Mouse (Mus musculus): ENCODE measurements at regions not wholly inside any gene's neighbourhood (a gene's known extent, or its start where the extent isn't known, plus 50 kb on each side); places are given as distances from the start of the nearest gene placed in this dataset.

- TF ChIP-seq CTCF (IDR thresholded peaks at IDR 0.05; ENCODE audit: insufficient read depth, low read depth, low read length) = no peak
- no peak for TF ChIP-seq POLR2A (IDR thresholded peaks at IDR 0.05; ENCODE audit: insufficient read depth, low read depth, low read length)
- no peak overlapping the region for H3K4me3 ChIP-seq (ENCODE audit: insufficient read depth, low read depth, low read length)
- 37% methylated on average over 5 of the region's 5 CpGs for WGBS
- peaks cover 13% of the 10 kb centered on the region for H3K4me1 ChIP-seq (ENCODE audit: control insufficient read depth, insufficient read depth, low read length)
- H3K27ac ChIP-seq (ENCODE audit: insufficient read depth, low read depth, low read length) = peak overlapping the region; percentile 47
These were observed 245.1 kb downstream of the Rps24 start for GRCm38 (mm10) chr14:24731872-24732525.

DNA sequence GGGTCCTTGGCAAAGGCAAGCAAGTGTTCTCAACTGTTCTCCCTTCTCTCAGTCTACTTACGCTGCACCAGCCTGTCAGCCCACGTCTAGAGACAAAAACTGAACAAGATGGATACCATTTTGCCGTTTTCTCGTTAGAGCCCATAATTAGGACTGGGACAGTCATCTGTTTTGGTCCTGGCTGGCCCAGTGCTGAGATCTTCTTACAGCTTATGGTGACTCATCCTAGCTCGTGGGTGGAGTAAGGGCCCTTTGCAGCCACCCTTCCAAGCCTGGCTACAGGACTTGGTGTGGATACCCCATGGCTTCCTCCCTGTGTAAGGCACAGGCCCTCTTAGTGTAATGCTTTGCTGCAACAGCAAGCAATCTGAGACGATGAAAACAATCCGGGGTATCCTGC, 246.4 kb downstream of the Rps24 start:
- 54% methylated on average over 7 of the region's 7 CpGs for WGBS
- Histone ChIP-seq H3K4me3 (ENCODE audit: insufficient read depth, low read depth, low read length) (no peak overlapping the region), H3K4me1 (ENCODE audit: control insufficient read depth, insufficient read depth, low read length) (peaks cover 13% of the 10 kb centered on the region), H3K27ac (ENCODE audit: insufficient read depth, low read depth, low read length) (no peak overlapping the region)
- TF ChIP-seq POLR2A (IDR thresholded peaks at IDR 0.05; ENCODE audit: insufficient read depth, low read depth, low read length) (no peak), CTCF (IDR thresholded peaks at IDR 0.05; ENCODE audit: insufficient read depth, low read depth, low read length) (no peak)

- H3K4me1 ChIP-seq (ENCODE audit: control insufficient read depth, insufficient read depth, low read length) = no peaks in the 10 kb centered on the region
- H3K27ac ChIP-seq (ENCODE audit: insufficient read depth, low read depth, low read length) = no peak overlapping the region
- no peak overlapping the region for H3K4me3 ChIP-seq (ENCODE audit: insufficient read depth, low read depth, low read length)
- TF ChIP-seq POLR2A (IDR thresholded peaks at IDR 0.05; ENCODE audit: insufficient read depth, low read depth, low read length) = no peak
- no peak for TF ChIP-seq CTCF (IDR thresholded peaks at IDR 0.05; ENCODE audit: insufficient read depth, low read depth, low read length)
These were observed 251.9 kb downstream of the Rps24 start for GRCm38 (mm10) chr14:24738869-24739268.

- 83% methylated on average over 2 of the region's 2 CpGs for WGBS
- no peak overlapping the region for H3K4me3 ChIP-seq (ENCODE audit: insufficient read depth, low read depth, low read length)
- H3K4me1 ChIP-seq (ENCODE audit: control insufficient read depth, insufficient read depth, low read length) = peaks cover 5% of the 10 kb centered on the region; the same call in 1 of the 2 replicates
- TF ChIP-seq CTCF (IDR thresholded peaks at IDR 0.05; ENCODE audit: insufficient read depth, low read depth, low read length) = no peak
- H3K27ac ChIP-seq (ENCODE audit: insufficient read depth, low read depth, low read length) = no peak overlapping the region
These were observed 257.5 kb downstream of the Rps24 start for GRCm38 (mm10) chr14:24744451-24744850.

GRCm38 (mm10) chr14:24745730-24746129, 258.8 kb downstream of the Rps24 start:
- H3K4me1 ChIP-seq (ENCODE audit: control insufficient read depth, insufficient read depth, low read length) = peaks cover 5% of the 10 kb centered on the region; the same call in 1 of the 2 replicates
- TF ChIP-seq POLR2A (IDR thresholded peaks at IDR 0.05; ENCODE audit: insufficient read depth, low read depth, low read length) (no peak), CTCF (IDR thresholded peaks at IDR 0.05; ENCODE audit: insufficient read depth, low read depth, low read length) (no peak)
- WGBS = 42% methylated on average over 3 of the region's 3 CpGs
- H3K27ac ChIP-seq (ENCODE audit: insufficient read depth, low read depth, low read length) = no peak overlapping the region
- H3K4me3 ChIP-seq (ENCODE audit: insufficient read depth, low read depth, low read length) = no peak overlapping the region

GRCm38 (mm10) chr14:24747471-24747795, 260.5 kb downstream of the Rps24 start:
- no peak for TF ChIP-seq POLR2A (IDR thresholded peaks at IDR 0.05; ENCODE audit: insufficient read depth, low read depth, low read length)
- TF ChIP-seq CTCF (IDR thresholded peaks at IDR 0.05; ENCODE audit: insufficient read depth, low read depth, low read length) = no peak
- Histone ChIP-seq H3K4me1 (ENCODE audit: control insufficient read depth, insufficient read depth, low read length) (peaks cover 5% of the 10 kb centered on the region; the same call in 1 of the 2 replicates), H3K4me3 (ENCODE audit: insufficient read depth, low read depth, low read length) (no peak overlapping the region), H3K27ac (ENCODE audit: insufficient read depth, low read depth, low read length) (no peak overlapping the region)
- WGBS = 53% methylated on average over 4 of the region's 4 CpGs

- no peak for TF ChIP-seq CTCF (IDR thresholded peaks at IDR 0.05; ENCODE audit: insufficient read depth, low read depth, low read length)
- TF ChIP-seq POLR2A (IDR thresholded peaks at IDR 0.05; ENCODE audit: insufficient read depth, low read depth, low read length) = no peak
These were observed 261.0 kb downstream of the Rps24 start for GRCm38 (mm10) chr14:24747796-24748496.

DNA sequence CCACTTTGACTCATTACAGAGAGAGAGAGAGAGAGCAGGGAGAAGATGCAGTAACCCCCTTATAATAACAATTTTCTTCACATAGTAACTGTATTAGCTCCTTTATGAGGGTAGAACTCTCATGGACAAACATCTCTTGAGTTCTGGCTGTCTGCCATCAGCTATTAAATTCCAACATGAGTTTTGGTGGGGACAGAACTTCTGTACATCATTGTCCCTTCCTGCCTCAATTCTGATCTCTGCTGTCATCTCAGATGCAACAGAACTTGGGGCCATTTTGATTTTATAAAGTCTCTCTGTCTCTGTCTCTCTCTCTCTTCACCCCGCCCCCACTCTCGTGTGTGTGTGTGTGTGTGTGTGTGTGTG, 261.6 kb downstream of the Rps24 start:
- WGBS = 86% methylated on average over 2 of the region's 2 CpGs
- no peak overlapping the region for H3K27ac ChIP-seq (ENCODE audit: insufficient read depth, low read depth, low read length)
- H3K4me3 ChIP-seq (ENCODE audit: insufficient read depth, low read depth, low read length) = no peak overlapping the region
- TF ChIP-seq POLR2A (IDR thresholded peaks at IDR 0.05; ENCODE audit: insufficient read depth, low read depth, low read length) = no peak
- no peak for TF ChIP-seq CTCF (IDR thresholded peaks at IDR 0.05; ENCODE audit: insufficient read depth, low read depth, low read length)
- peaks cover 5% of the 10 kb centered on the region; the same call in 1 of the 2 replicates for H3K4me1 ChIP-seq (ENCODE audit: control insufficient read depth, insufficient read depth, low read length)

More at GRCm38 (mm10) chr14:24747796-24748496, 261.0 kb downstream of the Rps24 start:
- H3K4me3 ChIP-seq (ENCODE audit: insufficient read depth, low read depth, low read length) = no peak overlapping the region
- no peak overlapping the region for H3K27ac ChIP-seq (ENCODE audit: insufficient read depth, low read depth, low read length)
- 65% methylated on average over 7 of the region's 7 CpGs for WGBS
- H3K4me1 ChIP-seq (ENCODE audit: control insufficient read depth, insufficient read depth, low read length) = peaks cover 5% of the 10 kb centered on the region; the same call in 1 of the 2 replicates

- WGBS = 72% methylated on average over 9 of the region's 9 CpGs
- Histone ChIP-seq H3K4me3 (ENCODE audit: insufficient read depth, low read depth, low read length) (no peak overlapping the region), H3K27ac (ENCODE audit: insufficient read depth, low read depth, low read length) (no peak overlapping the region), H3K4me1 (ENCODE audit: control insufficient read depth, insufficient read depth, low read length) (peaks cover 5% of the 10 kb centered on the region; the same call in 1 of the 2 replicates)
- TF ChIP-seq POLR2A (IDR thresholded peaks at IDR 0.05; ENCODE audit: insufficient read depth, low read depth, low read length) = no peak
- TF ChIP-seq CTCF (IDR thresholded peaks at IDR 0.05; ENCODE audit: insufficient read depth, low read depth, low read length) = no peak
These were observed 262.4 kb downstream of the Rps24 start for GRCm38 (mm10) chr14:24749313-24749712.

All from olfactory bulb, adult 2 months (tissue).